Mouse (Mus musculus): ENCODE data around the gene Gm8297. TPM values are rescaled to one million over a fixed set of nuclear protein-coding genes. Genes with fewer than 3 reads are reported as not detected.

The Gm8297 gene
- under 1 TPM; 0.44 to 0.46 TPM for polyA plus RNA-seq (2017; shearing (Covaris generic))

DNA sequence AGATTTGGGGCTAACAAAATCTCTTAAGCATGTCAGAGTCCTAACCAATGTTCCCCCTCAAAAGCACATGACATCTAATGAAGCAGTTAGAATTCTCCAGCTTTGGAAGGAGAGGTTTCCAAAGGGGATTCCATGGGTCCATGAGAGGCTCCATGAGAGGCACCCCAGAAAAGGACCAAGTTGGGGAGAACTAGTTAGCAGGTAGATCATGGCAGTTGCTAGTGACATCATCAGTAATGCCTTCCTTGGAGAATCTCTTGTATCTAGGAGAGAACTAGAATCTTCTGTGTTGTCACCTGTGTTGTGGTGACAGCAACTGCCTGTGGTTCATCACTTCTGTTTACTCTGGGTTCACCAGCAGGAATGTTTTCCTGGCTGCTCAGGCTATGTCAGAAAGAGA lies at the start of gene Gm8297:
Gene Gm8297, plus strand, starts transcription at position 301 of the 400 bp plus-strand sequence.

DNA sequence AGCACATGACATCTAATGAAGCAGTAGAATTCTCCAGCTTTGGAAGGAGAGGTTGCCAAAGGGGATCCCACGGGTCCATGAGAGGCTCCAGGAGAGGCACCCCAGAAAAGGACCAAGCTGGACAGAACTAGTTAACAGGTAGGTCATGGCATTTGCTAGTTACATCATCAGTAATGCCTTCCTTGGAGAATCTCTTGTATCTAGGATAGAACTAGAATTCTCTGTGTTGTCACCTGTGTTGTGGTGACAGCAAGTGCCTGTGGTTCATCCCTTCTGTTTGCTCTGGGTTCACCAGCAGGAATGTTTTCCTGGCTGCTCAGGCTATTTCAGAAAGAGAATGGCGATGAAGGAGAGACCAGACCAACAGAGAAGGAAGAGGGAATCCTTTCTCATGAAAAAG lies 31.9 kb downstream of the Gm8297 start, which contains the start of gene Gm3298:
Gene Gm3298, plus strand, starts transcription at position 301 of the 400 bp plus-strand sequence.

Other genes starting within 250 kb of the Gm8297 start
- gene Gm9602, start 207.6 kb upstream of the Gm8297 start, polyA plus RNA-seq (2017; shearing (Covaris generic)) = not detected
- not detected for gene Gm3269, start 145.8 kb upstream of the Gm8297 start, polyA plus RNA-seq (2017; shearing (Covaris generic))
- gene Gm3264, start 128.4 kb upstream of the Gm8297 start, polyA plus RNA-seq (2017; shearing (Covaris generic)) = 1 to 10 TPM in 1 of 2 experiments, not detected in 1; 4.2 TPM
- under 1 TPM in 1 of 2 experiments, not detected in 1; 0.24 TPM for gene Gm3278, start 91.5 kb upstream of the Gm8297 start, polyA plus RNA-seq (2017; shearing (Covaris generic))
- gene Gm3298, start 32.0 kb downstream of the Gm8297 start, polyA plus RNA-seq (2017; shearing (Covaris generic)) = not detected
- gene 4930555G01Rik, start 66.7 kb downstream of the Gm8297 start, polyA plus RNA-seq (2017; shearing (Covaris generic)) = 1 to 10 TPM in 1 of 2 experiments, not detected in 1; 1.2 TPM
- gene Gm8281, start 87.1 kb downstream of the Gm8297 start, polyA plus RNA-seq (2017; shearing (Covaris generic)) = 10 to 100 TPM in 1 of 2 experiments, 1 to 10 TPM in 1; 4.1 to 13.0 TPM
- under 1 TPM in 1 of 2 experiments, not detected in 1; 0.14 TPM for gene Gm8279, start 147.6 kb downstream of the Gm8297 start, polyA plus RNA-seq (2017; shearing (Covaris generic))
- under 1 TPM in 1 of 2 experiments, not detected in 1; 0.62 TPM for gene Gm3317, start 180.6 kb downstream of the Gm8297 start, polyA plus RNA-seq (2017; shearing (Covaris generic))
- gene Gm8271, start 201.9 kb downstream of the Gm8297 start, polyA plus RNA-seq (2017; shearing (Covaris generic)) = not detected